ENCODE assay signal across 9 mouse cellular contexts in genomic region chr1:134066554-134066953, GRCm38 (mm10). TPM values are rescaled to one million over a fixed set of nuclear protein-coding genes. Genes with fewer than 3 reads are reported as not detected.
DNase-seq lines count a peak whose midpoint lies in the region; ATAC-seq and TF ChIP-seq lines count a peak whose summit lies in the region.
"Had no signal": no experiment of that assay in that cellular context is flagged by ENCODE, and none has a peak within 500 bp of the region (broad histone marks: within the 10 kb centered on the region; RNA-seq: fewer than 3 reads in every experiment).

No protein-coding gene starts in this region.

- no peak overlapping the region for H3K4me3 ChIP-seq in forebrain, embryonic 10.5 days
- no peak overlapping the region for H3K4me3 ChIP-seq in forebrain, postnatal 0 days (ENCODE audit: low read depth, low read length)
- no peak overlapping the region for H3K4me3 ChIP-seq in lung, embryonic 16.5 days (ENCODE audit: low read length)
- no peak overlapping the region for H3K4me3 ChIP-seq in forebrain, embryonic 14.5 days (ENCODE audit: low read depth, low read length)
- no peak overlapping the region for H3K4me3 ChIP-seq in midbrain, embryonic 16.5 days (ENCODE audit: low read depth, low read length)

- no peak for DNase-seq in forebrain, embryonic 10.5 days (ENCODE audit: extremely low spot score, low spot score)
- DNase-seq in forebrain, postnatal 0 days, result no peak
- no peak for DNase-seq in lung, postnatal 36 days
- DNase-seq in forebrain, embryonic 14.5 days (ENCODE audit: low spot score), result no peak
- DNase-seq in embryo, embryonic 10.5 days (ENCODE audit: low spot score), result no peak
- no peak for DNase-seq in cerebellum, adult 8-10 months
- DNase-seq: gastrocnemius, postnatal 14 days had no signal

- H3K4me1 ChIP-seq in forebrain, embryonic 10.5 days, result peaks cover 89% of the 10 kb centered on the region
- peaks cover 7% of the 10 kb centered on the region for H3K4me1 ChIP-seq in forebrain, postnatal 0 days (ENCODE audit: insufficient read depth)
- H3K4me1 ChIP-seq in lung, embryonic 16.5 days (replicated peaks; ENCODE audit: control insufficient read depth, insufficient read depth, low read length), result peaks cover 84% of the 10 kb centered on the region
- H3K4me1 ChIP-seq in forebrain, embryonic 14.5 days (ENCODE audit: control insufficient read depth, insufficient read depth, low read length), result peaks cover 64% of the 10 kb centered on the region
- peaks cover 36% of the 10 kb centered on the region for H3K4me1 ChIP-seq in midbrain, embryonic 16.5 days (ENCODE audit: control insufficient read depth, insufficient read depth, low read length)

- no peak overlapping the region for H3K9ac ChIP-seq in forebrain, postnatal 0 days
- H3K9ac ChIP-seq in lung, embryonic 16.5 days (ENCODE audit: low read length), result peak overlapping the region; percentile 37; the same call in 1 of the 2 replicates
- no peak overlapping the region for H3K9ac ChIP-seq in forebrain, embryonic 14.5 days (ENCODE audit: low read length)
- no peak overlapping the region for H3K9ac ChIP-seq in midbrain, embryonic 16.5 days (ENCODE audit: low read depth, low read length)

- H3K27ac ChIP-seq in forebrain, embryonic 10.5 days, result peak overlapping the region; percentile 94
- H3K27ac ChIP-seq in forebrain, postnatal 0 days (ENCODE audit: low read depth, low read length), result no peak overlapping the region
- peak overlapping the region; percentile 99 for H3K27ac ChIP-seq in lung, embryonic 16.5 days (ENCODE audit: low read length)
- H3K27ac ChIP-seq in forebrain, embryonic 14.5 days (ENCODE audit: low read depth, low read length), result peak overlapping the region; percentile 31; the same call in 1 of the 2 replicates
- H3K27ac ChIP-seq in midbrain, embryonic 16.5 days (ENCODE audit: low read length), result peak overlapping the region; percentile 25; the same call in 1 of the 2 replicates

- H3K36me3 ChIP-seq in forebrain, embryonic 10.5 days (replicated peaks), result no peaks in the 10 kb centered on the region
- H3K36me3 ChIP-seq in forebrain, postnatal 0 days (ENCODE audit: insufficient read depth), result no peaks in the 10 kb centered on the region
- H3K36me3 ChIP-seq in lung, embryonic 16.5 days (ENCODE audit: control insufficient read depth, insufficient read depth, low read length), result no peaks in the 10 kb centered on the region
- H3K36me3 ChIP-seq in forebrain, embryonic 14.5 days (ENCODE audit: control insufficient read depth, insufficient read depth, low read length), result no peaks in the 10 kb centered on the region
- H3K36me3 ChIP-seq in midbrain, embryonic 16.5 days (ENCODE audit: control insufficient read depth, insufficient read depth, low read length), result no peaks in the 10 kb centered on the region

- no peak overlapping the region for H3K4me2 ChIP-seq in forebrain, postnatal 0 days (ENCODE audit: low read depth)
- peak overlapping the region; percentile 16; the same call in 1 of the 2 replicates for H3K4me2 ChIP-seq in lung, embryonic 16.5 days (ENCODE audit: low read depth, low read length)
- no peak overlapping the region for H3K4me2 ChIP-seq in forebrain, embryonic 14.5 days (ENCODE audit: low read length)
- H3K4me2 ChIP-seq in midbrain, embryonic 16.5 days (ENCODE audit: low read length), result no peak overlapping the region

- no peaks in the 10 kb centered on the region for H3K9me3 ChIP-seq in forebrain, embryonic 10.5 days
- no peaks in the 10 kb centered on the region for H3K9me3 ChIP-seq in forebrain, postnatal 0 days (ENCODE audit: low read length)
- no peaks in the 10 kb centered on the region for H3K9me3 ChIP-seq in lung, embryonic 16.5 days (ENCODE audit: control insufficient read depth, low read length)
- H3K9me3 ChIP-seq in forebrain, embryonic 14.5 days (replicated peaks; ENCODE audit: control insufficient read depth, low read length), result no peaks in the 10 kb centered on the region
- H3K9me3 ChIP-seq in midbrain, embryonic 16.5 days (replicated peaks; ENCODE audit: control insufficient read depth, low read length, poor library complexity, severe bottlenecking), result no peaks in the 10 kb centered on the region

- no peak for TF ChIP-seq CTCF in forebrain, postnatal 0 days (IDR thresholded peaks at IDR 0.05; ENCODE audit: low read depth)

- ATAC-seq in forebrain, postnatal 0 days, result no peak
- ATAC-seq in lung, embryonic 16.5 days (ENCODE audit: low read depth), result no peak
- no peak for ATAC-seq in forebrain, embryonic 14.5 days
- ATAC-seq in midbrain, embryonic 16.5 days, result no peak

- no peaks in the 10 kb centered on the region; the same call in 1 of the 2 replicates for H3K27me3 ChIP-seq in forebrain, embryonic 10.5 days (ENCODE audit: poor library complexity, severe bottlenecking)
- no peaks in the 10 kb centered on the region for H3K27me3 ChIP-seq in forebrain, postnatal 0 days (ENCODE audit: insufficient read depth, low read length)
- H3K27me3 ChIP-seq in lung, embryonic 16.5 days (ENCODE audit: control insufficient read depth, insufficient read depth, low read depth, low read length), result no peaks in the 10 kb centered on the region
- no peaks in the 10 kb centered on the region for H3K27me3 ChIP-seq in forebrain, embryonic 14.5 days (replicated peaks; ENCODE audit: control insufficient read depth, insufficient read depth, low read length)
- no peaks in the 10 kb centered on the region for H3K27me3 ChIP-seq in midbrain, embryonic 16.5 days (ENCODE audit: control insufficient read depth, insufficient read depth, low read depth, low read length)

- 55% methylated on average over 3 of the region's 3 CpGs for WGBS in forebrain, embryonic 10.5 days
- 52% methylated on average over 3 of the region's 3 CpGs for WGBS in forebrain, postnatal 0 days
- WGBS in lung, embryonic 16.5 days, result 40% methylated on average over 3 of the region's 3 CpGs
- 64% methylated on average over 3 of the region's 3 CpGs for WGBS in forebrain, embryonic 14.5 days
- WGBS in midbrain, embryonic 16.5 days, result 38% methylated on average over 3 of the region's 3 CpGs

RNA-seq across cellular contexts. Expression of gene Btg2, which starts 12.4 kb away (rescaled TPM):
- 64.6 and 68.6 TPM in 2 replicates for polyA plus RNA-seq in forebrain, embryonic 10.5 days (2016; fragmentation: Nextera tagmentation; extraction: Ambion mirVana)
- total RNA-seq in forebrain, postnatal 0 days (2014; rRNA removed), result 9.2 and 11.9 TPM in 2 replicates
- 10.1 and 12.0 TPM in 2 replicates for polyA plus RNA-seq in forebrain, postnatal 0 days (2015; fragmentation: Nextera tagmentation; extraction: Ambion mirVana)
- polyA plus RNA-seq in lung, embryonic 16.5 days (2015; fragmentation: Nextera tagmentation; extraction: Ambion mirVana), result 130 and 135 TPM in 2 replicates
- polyA plus RNA-seq in forebrain, embryonic 14.5 days (2014; fragmentation: Nextera tagmentation; extraction: Ambion mirVana), result 67.3 and 82.6 TPM in 2 replicates
- 27.2 and 34.9 TPM in 2 replicates for polyA plus RNA-seq in midbrain, embryonic 16.5 days (2015; fragmentation: Nextera tagmentation; extraction: Ambion mirVana)

RNA-seq across cellular contexts. Expression of gene Fmod, which starts 29.5 kb away (rescaled TPM):
- polyA plus RNA-seq in forebrain, embryonic 10.5 days (2016; fragmentation: Nextera tagmentation; extraction: Ambion mirVana), result 1.3 TPM in 2 replicates
- total RNA-seq in forebrain, postnatal 0 days (2014; rRNA removed), result 7.0 and 14.2 TPM in 2 replicates
- 14.7 and 19.6 TPM in 2 replicates for polyA plus RNA-seq in forebrain, postnatal 0 days (2015; fragmentation: Nextera tagmentation; extraction: Ambion mirVana)
- polyA plus RNA-seq in lung, embryonic 16.5 days (2015; fragmentation: Nextera tagmentation; extraction: Ambion mirVana), result 159 and 191 TPM in 2 replicates
- 3.3 and 7.7 TPM in 2 replicates for polyA plus RNA-seq in forebrain, embryonic 14.5 days (2014; fragmentation: Nextera tagmentation; extraction: Ambion mirVana)
- polyA plus RNA-seq in midbrain, embryonic 16.5 days (2015; fragmentation: Nextera tagmentation; extraction: Ambion mirVana), result 9.8 and 15.2 TPM in 2 replicates

RNA-seq across cellular contexts. Expression of gene Chit1, which starts 44.5 kb away (rescaled TPM):
- not detected in 2 replicates for polyA plus RNA-seq in forebrain, embryonic 10.5 days (2016; fragmentation: Nextera tagmentation; extraction: Ambion mirVana)
- total RNA-seq in forebrain, postnatal 0 days (2014; rRNA removed), result 0.19 and 0.46 TPM in 2 replicates
- 0.30 and 0.41 TPM in 2 replicates for polyA plus RNA-seq in forebrain, postnatal 0 days (2015; fragmentation: Nextera tagmentation; extraction: Ambion mirVana)
- polyA plus RNA-seq in lung, embryonic 16.5 days (2015; fragmentation: Nextera tagmentation; extraction: Ambion mirVana), result 0.09 and 0.24 TPM in 2 replicates
- polyA plus RNA-seq in forebrain, embryonic 14.5 days (2014; fragmentation: Nextera tagmentation; extraction: Ambion mirVana), result 0.13 TPM in 1 of 2 replicates, not detected in the other
- polyA plus RNA-seq in midbrain, embryonic 16.5 days (2015; fragmentation: Nextera tagmentation; extraction: Ambion mirVana), result 0.21 TPM in 1 of 2 replicates, not detected in the other
- total RNA-seq: gastrocnemius, postnatal 14 days had no signal
